Mouse (Mus musculus) erythroblast, embryonic 14.5 days (primary cell): ENCODE results near the gene Lmod1.

ENCODE experiments used
- GATA1 ChIP-seq: IDR thresholded peaks from 2 replicates; pipeline ENCODE4 v1.6.1; 2012; ENCODE audit warnings: low read length, inconsistent platforms, mixed read lengths
- TAL1 ChIP-seq: IDR thresholded peaks from 3 replicates; pipeline ENCODE4 v1.6.1; 2012; ENCODE audit warnings: low read length, inconsistent platforms, mixed read lengths

DNA sequence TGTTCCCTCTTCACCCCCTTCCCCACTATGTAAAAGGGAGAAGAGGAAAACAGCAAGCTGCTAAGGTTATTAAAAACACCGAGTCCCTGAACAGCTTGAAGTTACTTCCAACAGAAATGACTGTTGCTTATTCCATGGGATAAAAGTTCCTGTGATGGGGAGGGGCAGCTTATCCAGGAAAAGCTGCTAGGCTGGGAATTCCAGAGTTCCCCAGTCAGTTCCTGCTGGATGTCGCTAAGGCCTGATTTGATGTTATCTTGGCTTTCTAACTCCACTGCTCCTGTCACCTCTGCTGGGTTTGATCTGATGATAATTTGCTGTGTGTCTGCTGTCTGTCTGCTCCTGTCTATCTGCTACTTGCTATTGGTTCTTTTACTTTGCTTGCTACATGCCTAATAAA, 38.3 kb upstream of the Lmod1 start:
- no peak for TF ChIP-seq TAL1
- TF ChIP-seq GATA1 = no peak
